Mouse (Mus musculus): Measurements from ENCODE around the gene Banp. TPM values are rescaled to one million over a fixed set of nuclear protein-coding genes. Genes with fewer than 3 reads are reported as not detected.
A peak's percentile ranks its signal among the peaks of the same experiment; 100 is the strongest.

The Banp gene
- total RNA-seq, 2 experiments from 2014 or later = 6.0 to 11.1 TPM

- DNase-seq = peak; percentile 39
Measured at GRCm38 (mm10) chr8:122018046-122018831, 68.7 kb downstream of the Banp start.

GRCm38 (mm10) chr8:122019162-122019561, 69.6 kb downstream of the Banp start:
- DNase-seq = no peak

GRCm38 (mm10) chr8:122020050-122020771, 70.7 kb downstream of the Banp start:
- DNase-seq = no peak

- DNase-seq = no peak
Measured at GRCm38 (mm10) chr8:122021725-122022124, 72.2 kb downstream of the Banp start.

GRCm38 (mm10) chr8:122022274-122022673, 72.7 kb downstream of the Banp start:
- DNase-seq = no peak

GRCm38 (mm10) chr8:122022705-122023104, 73.2 kb downstream of the Banp start:
- no peak for DNase-seq

GRCm38 (mm10) chr8:122025546-122025945, 76.0 kb downstream of the Banp start:
- no peak for DNase-seq

- DNase-seq = no peak
Measured at GRCm38 (mm10) chr8:122028116-122028515, 78.6 kb downstream of the Banp start.

GRCm38 (mm10) chr8:122030965-122031364, 81.4 kb downstream of the Banp start:
- DNase-seq = no peak

GRCm38 (mm10) chr8:122032741-122033140, 83.2 kb downstream of the Banp start:
- DNase-seq = no peak

- DNase-seq = no peak
Measured at GRCm38 (mm10) chr8:122035543-122035942, 86.0 kb downstream of the Banp start.

GRCm38 (mm10) chr8:122036325-122036724, 86.8 kb downstream of the Banp start:
- no peak for DNase-seq

- DNase-seq = no peak
Measured at GRCm38 (mm10) chr8:122037279-122037678, 87.7 kb downstream of the Banp start.

- no peak for DNase-seq
Measured at GRCm38 (mm10) chr8:122038076-122038475, 88.5 kb downstream of the Banp start.

GRCm38 (mm10) chr8:122039452-122039851, 89.9 kb downstream of the Banp start:
- no peak for DNase-seq

- DNase-seq = no peak
Measured at GRCm38 (mm10) chr8:122047206-122047870, 97.8 kb downstream of the Banp start.

- DNase-seq = no peak
Measured at GRCm38 (mm10) chr8:122049266-122049665, 99.7 kb downstream of the Banp start.

GRCm38 (mm10) chr8:122049923-122050322, 100.4 kb downstream of the Banp start:
- no peak for DNase-seq

- DNase-seq = no peak
Measured at GRCm38 (mm10) chr8:122050620-122051019, 101.1 kb downstream of the Banp start.

- DNase-seq = no peak
Measured at GRCm38 (mm10) chr8:122055321-122055720, 105.8 kb downstream of the Banp start.

- DNase-seq = no peak
Measured at GRCm38 (mm10) chr8:122056113-122056512, 106.6 kb downstream of the Banp start.

- no peak for DNase-seq
Measured at GRCm38 (mm10) chr8:122056882-122057281, 107.3 kb downstream of the Banp start.

GRCm38 (mm10) chr8:122058510-122058909, 109.0 kb downstream of the Banp start:
- DNase-seq = no peak
